Mouse (Mus musculus): ENCODE measurements at regions not wholly inside any gene's neighbourhood (a gene's known extent, or its start where the extent isn't known, plus 50 kb on each side); places are given as distances from the start of the nearest gene placed in this dataset.

DNA sequence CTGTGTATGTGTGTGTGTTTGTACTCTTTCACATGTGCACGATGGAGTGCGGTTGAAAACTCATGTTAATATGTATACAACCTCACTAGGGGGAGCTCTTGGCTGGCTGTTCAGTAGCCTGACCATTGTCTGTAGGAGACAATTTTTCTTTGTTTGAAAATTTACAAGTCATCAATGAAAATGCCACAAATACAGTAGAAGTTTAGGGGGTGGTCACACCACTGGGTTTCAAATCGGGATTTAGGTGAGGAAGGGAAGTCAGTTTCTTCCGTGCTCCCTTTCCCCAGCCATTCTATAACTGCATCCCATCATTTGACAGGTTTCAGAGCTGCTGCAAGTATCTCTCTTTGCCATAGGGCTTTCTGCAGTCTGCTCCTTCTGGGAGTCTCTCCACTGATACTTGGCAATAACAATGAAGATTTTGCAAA, 366.9 kb upstream of the Fam92a start:
- no peak for DNase-seq (ENCODE audit: low spot score)

DNA sequence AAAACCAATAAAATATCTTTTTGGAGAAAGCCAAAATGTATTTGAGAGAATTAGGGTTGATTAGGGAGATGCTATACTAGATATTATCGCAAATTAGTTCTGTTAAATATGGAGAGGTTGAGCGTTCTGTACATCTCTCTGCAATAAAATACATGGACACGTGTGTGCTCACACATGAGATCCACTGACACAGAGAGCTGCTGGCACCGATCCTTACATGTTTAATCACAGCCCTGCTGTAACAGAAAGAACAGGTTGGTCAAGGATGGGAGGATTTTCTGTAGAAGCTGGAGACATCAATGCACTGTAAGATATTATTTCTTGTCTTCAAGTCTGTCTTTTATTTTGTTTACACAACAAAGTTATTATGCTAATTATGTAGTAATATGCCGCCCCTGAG, 366.2 kb upstream of the Fam92a start:
- DNase-seq (ENCODE audit: low spot score) = no peak

DNA sequence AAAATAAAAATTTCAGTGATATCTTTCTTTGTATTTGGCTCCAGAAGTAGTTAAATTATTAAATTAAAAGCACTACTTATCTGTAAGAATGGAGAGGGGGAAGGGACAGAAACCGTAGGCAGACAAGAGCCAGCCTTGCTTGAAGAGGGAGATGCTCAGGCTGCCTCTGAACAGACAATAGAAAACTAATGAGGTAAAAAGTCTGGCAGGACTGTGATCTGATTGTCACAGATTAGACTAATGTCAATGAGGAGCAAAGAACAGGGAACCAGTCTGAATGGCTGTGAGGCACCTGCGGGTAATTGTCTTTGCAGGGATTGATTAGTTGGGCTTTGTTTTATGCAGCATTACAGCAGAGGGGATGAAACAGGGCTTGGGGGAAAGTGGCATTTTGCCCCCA, 362.3 kb upstream of the Fam92a start:
- no peak for DNase-seq (ENCODE audit: low spot score)

DNA sequence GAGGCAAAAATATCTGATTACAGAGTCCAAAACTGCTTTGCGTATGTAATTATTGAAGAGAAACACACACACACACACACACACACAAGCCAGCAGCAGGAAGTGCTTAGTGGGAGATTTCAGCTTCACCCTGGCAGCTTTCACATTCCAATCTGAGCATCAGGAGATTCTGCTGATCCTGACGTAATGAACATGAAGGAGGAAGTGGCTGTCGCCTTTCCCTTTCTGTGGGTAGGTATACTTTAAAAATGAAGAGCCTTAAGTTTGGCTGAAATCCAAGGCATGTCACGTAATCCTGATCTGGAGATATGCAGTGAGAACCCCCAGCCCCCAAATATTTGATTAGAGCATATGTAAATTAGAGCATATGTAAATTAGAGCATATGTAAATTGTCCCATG, 361.1 kb upstream of the Fam92a start:
- DNase-seq (ENCODE audit: low spot score) = no peak

DNA sequence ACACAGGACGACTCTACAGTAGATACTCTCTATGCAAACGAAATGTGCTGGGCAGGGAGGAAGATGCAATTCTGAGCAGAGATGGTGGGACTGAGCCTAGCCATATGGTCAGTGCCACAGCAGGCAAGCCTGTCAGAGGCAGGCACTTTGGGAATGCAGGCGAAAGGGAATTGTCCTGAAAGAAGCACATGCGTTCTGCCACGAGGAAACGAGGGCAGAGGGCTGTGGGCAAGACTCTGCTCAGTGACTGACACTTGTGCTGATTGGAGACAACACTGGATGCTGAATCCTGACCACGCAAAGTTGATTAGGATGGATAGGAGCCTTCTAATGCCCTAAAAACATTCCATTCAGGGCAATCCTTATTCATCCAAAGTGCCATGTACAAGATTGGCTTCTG, 350.5 kb upstream of the Fam92a start:
- no peak for DNase-seq (ENCODE audit: low spot score)

DNA sequence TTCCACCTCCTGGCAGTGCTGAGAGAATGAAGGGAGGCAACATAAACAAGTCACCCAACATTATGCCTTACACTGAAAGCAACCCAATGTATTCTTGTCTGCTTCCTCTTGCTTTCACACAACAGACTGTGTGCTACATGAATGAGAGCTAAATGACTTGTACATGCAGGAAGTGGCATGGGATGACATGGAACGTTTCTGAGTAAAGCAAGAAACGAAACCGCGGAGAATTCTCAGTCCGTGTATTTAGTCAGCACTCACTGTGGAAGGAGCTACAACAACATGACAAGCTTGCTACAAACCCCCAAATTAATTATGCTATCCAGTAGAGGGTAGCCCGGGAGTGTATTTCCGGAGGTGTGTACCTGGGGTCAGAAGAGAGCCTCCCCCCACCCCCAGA, 349.4 kb upstream of the Fam92a start:
- DNase-seq (ENCODE audit: low spot score) = no peak

DNA sequence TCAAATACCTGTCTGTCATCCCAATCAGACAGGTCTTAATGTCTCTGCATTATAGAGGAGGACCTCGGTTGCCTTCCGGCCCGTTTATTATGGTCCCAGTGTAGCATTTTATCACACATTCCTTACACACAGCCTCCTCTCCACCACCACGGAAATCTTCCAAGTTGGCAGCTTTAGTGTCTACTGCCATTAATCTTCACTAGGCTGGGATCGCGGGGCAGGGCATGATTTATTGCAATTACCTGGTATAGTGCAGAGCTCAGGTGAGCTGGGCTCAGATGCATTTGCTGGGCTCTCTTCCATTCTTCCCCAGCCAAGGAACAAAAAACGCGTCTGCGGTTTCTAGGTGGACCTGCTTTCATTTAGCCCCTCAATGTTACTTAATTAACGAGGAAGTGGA, 344.7 kb upstream of the Fam92a start:
- DNase-seq (ENCODE audit: low spot score) = no peak

DNA sequence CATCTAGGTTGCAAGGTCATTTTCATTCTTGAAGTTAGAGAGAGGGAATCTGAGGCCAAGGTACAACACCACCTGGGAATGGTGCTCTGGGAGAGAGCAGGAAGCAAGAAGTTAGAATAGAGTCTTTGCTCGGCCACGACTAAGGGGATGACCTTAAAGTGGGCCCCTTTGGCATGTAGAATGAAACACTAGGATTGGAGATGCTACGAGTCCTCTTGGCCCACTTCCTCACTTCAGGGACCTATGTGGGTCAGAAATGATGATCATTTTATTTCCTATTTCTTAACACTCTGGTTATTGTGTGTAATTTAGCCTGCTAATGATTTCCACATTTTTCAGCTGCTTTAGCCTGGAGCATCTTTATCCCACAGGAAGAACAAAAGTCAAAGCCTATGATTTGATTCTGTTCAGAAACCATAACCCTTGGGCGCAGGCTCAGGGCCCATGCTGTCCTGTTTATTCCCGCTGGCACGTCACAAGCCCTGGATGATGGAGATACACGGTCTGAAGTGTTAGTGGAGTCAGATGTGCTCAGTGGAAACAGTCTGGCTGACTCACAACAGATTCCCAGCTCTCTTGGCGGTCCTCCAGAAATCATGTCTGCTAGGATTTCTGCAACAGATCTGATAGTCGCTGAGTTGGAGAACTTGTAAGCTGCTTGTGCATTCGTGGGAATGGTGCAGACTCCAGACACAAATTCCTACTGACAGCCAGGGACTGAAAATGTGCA, 340.0 kb upstream of the Fam92a start:
- DNase-seq (ENCODE audit: low spot score) = no peak

DNA sequence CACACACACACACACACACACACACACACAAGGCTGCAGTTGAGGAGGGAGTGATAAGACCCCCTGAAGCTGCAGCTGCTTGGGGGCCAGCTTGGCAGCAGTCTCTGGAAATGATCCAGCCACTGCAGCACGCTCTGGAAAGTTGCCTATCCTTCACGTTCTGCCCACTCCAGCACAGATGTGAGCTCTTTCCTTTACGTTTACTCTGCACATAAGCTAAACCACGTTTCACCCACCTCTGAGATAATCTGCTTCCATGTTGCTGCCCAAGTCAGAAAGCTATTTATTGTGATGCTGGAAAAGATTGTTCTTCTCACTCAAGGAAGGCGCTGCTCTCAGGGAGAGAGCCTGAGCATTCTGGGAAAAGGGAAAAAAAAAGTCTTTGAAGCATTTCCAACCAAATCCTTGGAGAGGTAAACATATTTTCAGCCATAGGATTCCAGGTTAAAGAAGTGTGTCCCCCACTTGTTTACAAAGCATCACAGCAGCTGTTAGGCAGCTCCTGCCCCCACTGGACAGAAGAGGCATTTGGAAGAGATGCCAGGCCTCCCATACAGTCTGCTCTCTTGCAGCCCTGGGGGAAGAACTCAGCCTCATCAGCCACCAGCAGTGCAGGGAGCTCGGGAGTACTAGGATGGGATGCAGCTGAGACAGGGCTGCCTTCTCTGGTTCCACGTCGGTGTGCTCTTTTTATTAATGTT, 335.2 kb upstream of the Fam92a start:
- no peak for DNase-seq (ENCODE audit: low spot score)

DNA sequence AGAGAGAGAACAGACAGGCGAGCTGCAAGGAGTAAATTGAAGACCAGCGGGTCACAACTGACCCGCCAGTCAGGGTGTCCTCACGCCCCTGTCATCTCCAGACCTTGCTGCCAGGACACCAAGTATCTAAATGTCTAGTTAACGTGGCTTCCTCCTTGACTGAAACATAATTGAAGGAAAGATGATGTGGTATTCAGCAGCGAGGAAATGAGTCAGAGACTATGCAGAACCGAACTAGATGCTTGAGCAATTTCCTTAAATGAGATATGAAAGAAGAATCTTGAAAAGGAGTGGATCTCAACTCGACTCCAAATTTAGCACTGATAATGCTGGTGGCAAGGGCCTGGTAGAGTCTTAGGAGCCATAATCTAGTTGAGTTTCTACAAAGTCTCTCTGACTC, 329.3 kb upstream of the Fam92a start:
- DNase-seq (ENCODE audit: low spot score) = no peak

DNA sequence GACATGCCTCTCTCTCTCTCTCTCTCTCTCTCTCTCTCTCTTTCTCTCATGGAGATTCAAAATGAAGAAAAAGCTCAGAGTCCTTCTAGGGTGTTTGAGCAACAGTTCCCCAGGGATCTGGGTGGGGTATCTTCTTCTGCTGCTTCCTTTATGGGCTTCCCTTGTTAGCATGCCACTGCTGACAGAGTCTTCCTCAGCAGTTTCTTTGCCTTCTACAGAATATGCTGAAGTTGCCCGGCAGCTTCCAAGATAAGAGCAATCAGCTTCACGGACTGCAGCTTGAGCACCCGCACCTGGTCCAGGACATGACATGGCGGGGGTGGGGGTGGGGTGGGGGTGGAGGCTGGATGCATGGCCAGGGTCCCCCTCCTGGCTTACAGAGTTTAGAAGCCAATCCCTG, 326.6 kb upstream of the Fam92a start:
- no peak for DNase-seq (ENCODE audit: low spot score)

DNA sequence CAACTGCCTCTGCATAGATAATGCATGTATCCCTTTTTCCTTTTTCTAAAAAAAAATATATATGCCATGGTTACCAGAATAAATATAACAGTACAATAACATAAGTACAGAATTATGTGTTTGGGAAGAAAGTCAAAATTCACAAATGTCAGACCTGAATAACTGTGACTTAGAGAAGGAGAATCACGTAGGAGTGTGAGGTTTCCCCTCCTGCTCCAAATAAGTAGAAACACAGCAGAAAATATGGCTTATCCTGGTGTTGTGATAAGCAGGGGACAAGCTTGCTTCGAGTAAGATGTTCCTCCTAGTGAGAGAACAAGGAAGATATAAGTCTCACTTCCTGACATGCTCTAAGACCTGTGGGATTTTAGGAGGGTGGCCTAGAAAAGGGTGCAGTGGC, 320.7 kb upstream of the Fam92a start:
- no peak for DNase-seq (ENCODE audit: low spot score)

DNA sequence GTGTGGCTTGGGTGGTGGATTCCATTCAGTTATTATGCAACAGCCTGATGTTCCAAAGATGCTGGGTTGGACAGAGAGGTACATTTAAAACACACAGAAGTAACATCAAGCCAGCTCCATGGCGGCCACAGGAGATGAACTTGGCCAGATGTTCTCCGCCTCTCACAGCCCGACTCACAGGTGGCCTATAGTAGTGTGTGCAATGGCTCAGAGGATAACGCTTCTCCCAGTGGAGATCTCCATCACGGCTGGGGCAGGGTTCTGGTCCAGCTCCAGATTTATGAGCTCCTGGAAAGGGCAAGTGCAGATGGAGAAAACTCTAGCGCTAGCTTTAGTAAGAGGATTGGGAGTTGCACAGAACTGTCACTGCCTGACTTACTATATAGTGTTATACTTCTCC, 319.5 kb upstream of the Fam92a start:
- DNase-seq (ENCODE audit: low spot score) = no peak

DNA sequence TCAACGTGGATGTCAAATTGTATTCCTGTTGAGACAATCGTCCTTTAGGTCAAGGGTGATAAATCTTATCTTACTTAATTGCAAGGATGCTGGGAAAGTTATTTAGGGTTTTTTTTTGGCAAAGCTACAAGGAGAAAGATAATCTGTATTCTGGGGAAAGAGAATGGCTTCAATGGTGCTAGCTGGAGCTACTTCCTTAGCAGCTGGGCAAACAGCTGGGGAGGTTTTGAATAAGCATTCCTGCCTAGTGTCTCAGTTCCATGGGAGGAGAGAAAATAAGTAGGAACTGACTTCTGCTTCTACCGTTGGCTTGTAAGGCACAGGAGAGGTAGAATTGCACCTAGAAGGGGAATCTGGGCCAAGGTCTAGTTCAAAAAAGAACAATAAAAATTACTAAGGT, 318.3 kb upstream of the Fam92a start:
- no peak for DNase-seq (ENCODE audit: low spot score)

DNA sequence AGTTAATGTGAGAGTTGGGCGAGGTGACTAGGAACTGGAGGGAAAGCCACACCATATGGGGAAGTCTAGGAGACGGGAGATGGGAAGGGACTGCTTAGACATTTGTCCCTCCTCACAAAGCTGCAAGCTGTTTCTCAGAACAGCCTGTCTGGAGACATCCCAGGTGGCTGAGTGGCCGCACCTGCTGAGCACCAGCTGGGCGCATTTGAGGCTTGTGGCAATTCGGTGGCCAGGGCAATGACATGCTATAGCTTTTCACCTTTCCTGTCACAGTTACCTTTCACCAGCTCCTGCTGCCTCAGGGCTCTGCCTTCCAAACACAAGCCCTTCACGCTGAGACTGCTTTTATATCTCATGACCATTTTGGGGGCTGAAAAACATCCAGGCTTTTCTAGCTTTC, 317.5 kb upstream of the Fam92a start:
- no peak for DNase-seq (ENCODE audit: low spot score)

DNA sequence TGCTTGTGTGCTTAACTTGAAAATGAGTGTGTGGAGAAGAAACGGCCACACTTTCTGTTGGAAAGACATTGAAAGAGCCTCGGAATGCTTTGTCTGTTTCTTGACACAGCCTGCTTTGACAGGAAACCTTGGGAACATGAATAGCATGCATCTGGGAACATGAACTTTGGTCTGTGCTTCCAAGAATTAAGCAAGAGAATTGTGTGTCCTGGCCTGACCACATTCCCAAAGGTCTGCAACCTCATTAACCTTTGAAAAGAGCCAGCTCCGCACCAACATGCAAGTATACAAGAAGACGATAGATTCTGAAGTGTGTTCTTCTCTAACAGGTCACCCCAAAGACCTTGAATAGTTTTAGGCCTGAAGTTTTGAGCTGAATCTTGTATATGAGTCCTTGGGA, 309.7 kb upstream of the Fam92a start:
- no peak for DNase-seq (ENCODE audit: low spot score)

DNA sequence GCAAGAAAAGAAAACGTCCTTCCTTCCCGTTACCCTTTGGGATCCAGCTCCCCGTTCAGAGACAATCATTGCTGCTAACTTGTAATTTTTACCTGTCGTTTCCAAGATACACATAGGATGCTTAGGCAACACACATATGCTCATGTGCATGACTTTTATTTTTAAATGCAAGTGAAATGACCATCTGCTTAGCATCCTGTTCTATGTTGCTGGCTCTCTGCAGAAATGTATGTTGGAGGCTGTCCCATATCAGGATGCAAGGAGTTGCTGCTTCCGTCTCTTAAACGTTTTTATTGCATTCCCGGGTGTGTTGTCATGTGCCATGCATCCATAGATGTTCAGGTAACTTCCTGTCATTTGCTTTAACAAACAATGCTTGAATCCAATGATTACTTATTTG, 304.9 kb upstream of the Fam92a start:
- DNase-seq (ENCODE audit: low spot score) = no peak

DNA sequence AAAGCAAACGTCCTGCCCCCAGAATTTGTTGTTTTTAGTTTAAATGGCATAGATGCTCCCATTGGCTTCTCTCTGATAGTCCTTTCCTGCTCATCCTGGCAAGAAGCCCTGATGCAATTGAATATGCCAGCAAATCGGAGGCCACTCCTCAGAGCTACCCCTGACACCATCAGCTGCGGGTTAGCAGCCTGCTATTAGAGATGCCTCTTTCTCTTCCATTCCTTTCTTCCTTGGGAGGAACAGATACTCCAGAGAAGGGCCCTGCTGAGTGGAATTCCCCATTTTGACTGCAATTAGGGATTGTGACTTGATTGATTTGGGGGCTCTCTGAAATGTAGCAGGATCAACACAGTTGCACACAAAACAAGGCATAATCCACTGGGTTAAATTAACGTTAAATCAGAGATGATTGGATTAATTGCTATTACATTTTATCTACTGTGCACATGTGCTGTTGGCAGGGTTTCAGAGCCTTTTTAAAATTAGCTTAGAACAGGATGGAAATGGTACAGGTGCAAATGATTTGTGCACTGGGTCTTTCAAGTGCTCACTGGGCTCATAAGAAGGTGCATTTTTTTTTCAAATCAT, 303.3 kb upstream of the Fam92a start:
- no peak for DNase-seq (ENCODE audit: low spot score)

DNA sequence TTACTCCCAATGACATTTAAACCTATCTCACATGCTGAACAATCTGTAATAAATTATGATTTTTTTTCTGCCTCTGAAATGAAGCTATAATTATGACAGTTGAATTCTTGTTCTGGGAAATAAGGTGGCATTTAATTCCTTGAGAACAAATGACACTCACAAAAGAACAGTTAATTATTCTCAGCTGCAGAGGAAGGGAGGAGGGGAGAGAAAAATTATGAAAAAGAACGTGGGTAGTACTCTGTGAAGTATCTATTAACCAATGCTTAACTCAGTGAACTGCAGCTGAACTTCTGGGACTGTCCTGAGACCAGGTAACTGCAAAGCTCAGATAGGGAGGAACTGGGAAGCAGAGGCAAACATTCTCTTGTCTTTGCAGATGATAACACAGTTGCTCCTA, 302.6 kb upstream of the Fam92a start:
- no peak for DNase-seq (ENCODE audit: low spot score)

DNA sequence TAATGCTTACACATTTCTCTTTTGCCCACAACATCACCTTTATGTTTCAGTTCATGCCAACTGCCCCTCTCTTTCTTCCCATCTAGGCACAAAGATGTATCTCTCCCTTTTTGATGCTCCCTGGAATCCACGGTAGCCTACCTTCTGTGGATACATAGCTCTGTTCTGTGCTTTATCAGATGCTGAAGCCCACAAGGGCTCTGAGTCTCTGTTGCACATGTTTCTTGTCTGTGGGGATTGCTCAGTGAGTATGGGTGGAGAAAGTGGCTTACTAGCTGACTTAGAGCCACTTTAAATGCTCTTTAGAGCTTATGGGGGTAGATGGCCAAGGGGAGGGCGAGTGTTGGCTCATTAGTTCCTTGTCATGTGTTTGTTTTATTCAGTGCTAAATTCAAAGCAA, 289.9 kb upstream of the Fam92a start:
- DNase-seq (ENCODE audit: low spot score) = no peak

DNA sequence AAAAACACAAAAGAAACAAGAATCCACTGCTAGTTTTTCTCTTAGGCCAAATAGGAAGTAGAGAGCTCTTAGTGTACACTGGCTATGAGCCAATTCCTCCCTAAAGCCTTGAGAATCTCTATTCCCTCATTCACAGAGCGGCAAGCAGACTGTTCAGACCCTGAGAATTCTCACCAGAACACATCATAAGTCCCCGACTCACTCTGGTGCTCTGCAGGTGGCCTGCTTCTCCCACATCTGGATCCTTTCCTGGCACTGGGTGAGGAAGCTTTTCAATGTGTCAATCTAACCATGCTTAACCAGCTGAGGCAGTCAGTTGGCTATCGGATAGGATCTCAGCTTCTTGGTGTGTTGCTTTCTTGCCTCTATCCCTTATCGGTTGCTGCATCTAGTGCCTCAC, 289.4 kb upstream of the Fam92a start:
- DNase-seq (ENCODE audit: low spot score) = no peak

DNA sequence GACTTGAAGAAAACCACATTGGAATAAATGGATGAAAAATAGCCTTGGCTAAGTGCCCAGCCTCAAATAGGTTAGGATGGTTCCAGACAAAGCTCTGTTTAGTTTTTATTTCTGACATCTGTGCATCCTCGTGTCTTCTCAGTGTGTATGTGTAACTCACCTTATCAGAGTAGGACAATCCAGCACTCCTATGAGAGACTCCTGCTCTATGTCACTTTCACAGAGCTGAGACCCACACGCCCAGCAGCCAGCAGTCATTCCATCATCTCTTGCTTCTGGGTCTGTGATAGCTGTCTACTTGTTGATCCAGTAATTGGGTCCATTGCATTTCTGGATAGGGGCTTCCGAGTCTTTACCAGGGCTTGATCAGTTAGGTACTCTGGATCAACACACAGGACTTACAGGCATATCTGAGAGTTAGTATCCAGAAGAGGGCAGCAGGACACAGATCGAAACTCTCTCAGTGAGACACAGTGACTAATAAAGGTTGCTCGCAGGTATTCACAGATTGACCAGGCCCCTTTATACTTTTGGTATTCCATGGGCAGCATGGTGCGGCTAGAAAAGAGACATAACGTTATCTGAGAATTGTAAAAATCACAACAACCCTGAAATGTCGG, 286.3 kb upstream of the Fam92a start:
- DNase-seq (ENCODE audit: low spot score) = no peak

DNA sequence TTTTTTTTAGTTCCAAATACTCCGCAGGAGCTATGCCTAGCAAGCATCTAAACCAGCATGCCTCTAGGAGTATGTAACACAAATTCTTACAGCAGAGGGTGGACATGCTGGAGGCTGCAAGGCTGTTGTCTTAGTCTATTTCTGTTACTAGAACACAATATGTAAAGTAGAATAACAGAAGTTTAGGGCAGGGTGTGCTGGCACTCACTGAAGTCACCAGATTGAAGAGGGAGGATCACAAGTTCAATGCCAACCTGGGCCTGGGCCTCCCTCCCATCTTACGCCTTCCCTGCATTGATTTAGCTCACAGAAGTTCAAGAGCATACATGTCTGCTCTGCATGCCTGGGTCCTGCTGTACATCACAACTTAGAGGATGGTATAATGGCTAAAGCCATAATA, 280.3 kb upstream of the Fam92a start:
- no peak for DNase-seq (ENCODE audit: low spot score)
